Mouse (Mus musculus): ENCODE measurements around the gene Ttc30a1. TPM values are rescaled to one million over a fixed set of nuclear protein-coding genes. Genes with fewer than 3 reads are reported as not detected.
A peak's percentile ranks its signal among the peaks of the same experiment; 100 is the strongest.

Ttc30a1 gene
- polyA plus RNA-seq, 1 experiment from 2014 or later, result 8.5 TPM

DNA sequence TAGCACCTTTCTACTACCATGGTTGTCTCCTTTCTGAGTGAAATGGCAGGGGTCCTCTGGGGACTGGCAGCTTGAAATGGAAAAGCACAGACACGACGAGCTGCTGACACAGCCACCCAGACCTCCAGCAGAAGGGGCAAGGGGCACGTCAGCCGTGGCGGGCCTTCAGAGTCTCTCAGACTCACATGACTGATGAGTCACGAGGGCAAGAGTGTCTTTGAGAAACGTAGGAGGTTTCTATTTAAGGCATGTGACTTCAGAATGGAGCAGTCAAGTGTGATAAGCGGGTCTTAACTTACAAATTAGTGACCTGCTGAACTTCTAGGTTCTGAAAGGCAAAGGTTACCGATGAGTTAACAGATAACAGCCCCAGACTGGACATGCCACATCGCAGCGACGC is 16.0 kb upstream of the Ttc30a1 start:
- ATAC-seq, result no peak
- Histone ChIP-seq H3K9ac (replicated peaks) (no peak overlapping the region), H3K4me2 (replicated peaks) (no peak overlapping the region), H3K27me3 (no peaks in the 10 kb centered on the region), H3K9me3 (no peaks in the 10 kb centered on the region), H3K4me3 (replicated peaks) (no peak overlapping the region), H3K36me3 (no peaks in the 10 kb centered on the region), H3K27ac (no peak overlapping the region), H3K4me1 (replicated peaks) (no peaks in the 10 kb centered on the region)
- 73% methylated on average over 12 of the region's 12 CpGs for WGBS

DNA sequence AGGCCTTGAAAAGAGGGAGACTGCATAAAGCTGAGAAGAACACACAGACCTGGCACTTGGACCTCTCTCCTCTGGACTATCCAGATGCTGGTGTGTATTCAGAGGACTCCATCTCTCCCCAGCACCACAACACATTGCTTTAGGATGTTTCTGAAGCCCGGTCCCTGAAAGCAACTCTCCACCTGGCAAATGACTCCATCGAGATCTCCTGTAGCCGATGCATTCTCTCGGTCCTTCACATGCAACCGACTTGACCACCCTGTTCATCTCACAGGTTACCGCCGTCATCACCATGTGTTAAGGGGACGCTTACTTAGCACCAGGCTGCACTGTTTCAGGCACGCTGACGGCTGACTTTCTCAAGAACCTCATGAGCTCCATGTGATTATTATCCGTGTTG is 13.1 kb upstream of the Ttc30a1 start:
- peaks cover 4% of the 10 kb centered on the region; the same call in 1 of the 2 replicates for H3K4me1 ChIP-seq (replicated peaks)
- no peak for ATAC-seq
- no peaks in the 10 kb centered on the region for H3K36me3 ChIP-seq

DNA sequence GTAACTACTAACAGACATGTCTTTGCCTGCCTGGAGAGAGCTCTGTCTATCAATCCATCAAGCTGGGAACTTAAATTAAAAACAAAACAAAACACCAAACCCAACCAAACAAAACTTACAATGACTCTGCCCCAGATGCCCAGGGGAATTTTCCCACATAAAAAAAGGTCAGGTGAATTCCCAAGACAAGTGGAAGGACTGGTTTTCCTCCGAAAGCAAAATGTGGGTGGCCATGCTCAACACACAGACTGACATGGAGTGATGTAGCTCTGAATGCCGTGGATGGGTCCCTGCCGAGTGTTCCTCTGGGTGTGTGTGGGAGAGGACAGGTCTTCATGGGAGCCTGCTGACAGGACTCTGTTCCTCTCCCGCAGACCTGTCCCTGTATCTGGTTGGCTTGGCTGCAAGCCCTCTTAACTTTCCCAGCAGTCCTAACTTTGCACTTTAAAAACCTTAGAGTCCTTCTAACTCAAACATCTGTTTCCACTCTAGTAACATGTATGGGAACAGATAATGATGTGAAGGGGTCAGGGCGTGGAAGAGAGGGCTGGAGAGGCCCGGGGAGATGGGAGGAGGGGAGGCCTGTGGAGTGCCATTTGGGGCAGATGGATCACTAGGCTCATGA is 9.9 kb upstream of the Ttc30a1 start:
- 81% methylated on average over 6 of the region's 6 CpGs for WGBS
- no peak overlapping the region for H3K4me3 ChIP-seq (replicated peaks)
- no peak overlapping the region for H3K4me2 ChIP-seq (replicated peaks)
- no peaks in the 10 kb centered on the region for H3K27me3 ChIP-seq
- no peak overlapping the region for H3K9ac ChIP-seq (replicated peaks)
- H3K27ac ChIP-seq, result no peak overlapping the region
- H3K36me3 ChIP-seq, result no peaks in the 10 kb centered on the region
- H3K4me1 ChIP-seq (replicated peaks), result peaks cover 26% of the 10 kb centered on the region
- no peaks in the 10 kb centered on the region for H3K9me3 ChIP-seq
- no peak for ATAC-seq

More for the DNA sequence above, 13.1 kb upstream of the Ttc30a1 start:
- H3K27me3 ChIP-seq, result no peaks in the 10 kb centered on the region
- H3K4me2 ChIP-seq (replicated peaks), result no peak overlapping the region
- no peaks in the 10 kb centered on the region for H3K9me3 ChIP-seq
- 95% methylated on average over 11 of the region's 11 CpGs for WGBS
- H3K4me3 ChIP-seq (replicated peaks), result no peak overlapping the region
- no peak overlapping the region for H3K27ac ChIP-seq
- no peak overlapping the region for H3K9ac ChIP-seq (replicated peaks)

DNA sequence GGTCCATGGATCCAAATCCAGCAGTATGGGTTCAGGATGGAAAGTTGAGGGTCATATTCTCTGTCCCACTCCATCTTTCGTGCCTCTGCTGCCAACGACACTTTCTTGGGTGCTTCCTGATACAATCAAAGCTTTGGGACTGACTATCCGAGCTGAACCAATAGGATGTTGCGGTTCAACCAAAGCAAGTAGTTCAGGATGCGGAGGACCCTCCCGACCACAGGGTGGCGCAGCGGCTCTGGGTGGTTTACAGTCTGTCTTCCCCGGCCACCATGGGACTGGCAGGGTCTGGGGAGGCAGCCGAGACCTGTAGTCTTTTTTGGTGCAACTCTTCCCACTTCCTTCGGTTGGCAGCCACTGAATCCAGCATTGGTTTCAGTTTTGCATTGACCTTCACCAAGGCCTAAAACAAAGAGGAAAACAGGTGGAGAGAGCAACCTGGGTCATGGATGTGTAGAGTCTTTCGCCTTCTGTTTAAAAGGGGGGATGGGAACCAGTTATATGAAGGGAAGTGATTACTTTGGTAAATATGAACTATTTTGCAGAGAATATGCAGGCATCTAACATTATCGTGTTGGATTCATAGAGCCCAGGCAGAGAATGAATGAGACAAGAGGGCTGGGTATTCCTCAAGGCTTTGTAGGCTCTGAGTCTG is 9.2 kb upstream of the Ttc30a1 start:
- no peak overlapping the region for H3K4me2 ChIP-seq (replicated peaks)
- no peak overlapping the region for H3K27ac ChIP-seq
- no peak overlapping the region for H3K4me3 ChIP-seq (replicated peaks)
- no peak for ATAC-seq
- peaks cover 31% of the 10 kb centered on the region for H3K4me1 ChIP-seq (replicated peaks)
- no peaks in the 10 kb centered on the region for H3K9me3 ChIP-seq
- H3K36me3 ChIP-seq, result no peaks in the 10 kb centered on the region
- WGBS, result 58% methylated on average over 13 of the region's 13 CpGs
- no peak overlapping the region for H3K9ac ChIP-seq (replicated peaks)
- H3K27me3 ChIP-seq, result no peaks in the 10 kb centered on the region

DNA sequence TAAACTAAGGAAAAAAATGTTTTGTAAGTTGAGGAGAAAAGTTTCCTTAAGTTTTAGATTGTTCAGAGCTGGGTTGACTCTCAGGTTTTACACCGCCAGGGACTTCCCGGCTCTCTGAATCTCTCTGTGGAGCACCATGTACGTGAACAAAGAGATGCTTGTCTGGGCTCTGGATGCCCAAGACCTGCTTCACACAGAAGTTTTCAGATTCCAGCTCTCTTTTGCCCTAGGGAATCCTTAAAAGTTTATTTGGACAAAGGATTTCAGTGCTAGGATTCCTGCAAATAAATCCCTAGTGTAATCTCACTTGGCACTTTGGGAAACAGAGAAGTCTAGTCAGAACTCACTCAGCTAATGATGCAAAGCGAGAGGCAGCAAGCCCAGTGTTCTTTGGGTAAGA is 7.9 kb upstream of the Ttc30a1 start:
- H3K27me3 ChIP-seq, result no peaks in the 10 kb centered on the region
- no peak for ATAC-seq
- H3K27ac ChIP-seq, result no peak overlapping the region
- no peak overlapping the region for H3K9ac ChIP-seq (replicated peaks)
- no peak overlapping the region for H3K4me3 ChIP-seq (replicated peaks)
- no peaks in the 10 kb centered on the region for H3K9me3 ChIP-seq
- WGBS, result 60% methylated on average over 4 of the region's 4 CpGs
- no peak overlapping the region for H3K4me2 ChIP-seq (replicated peaks)
- H3K4me1 ChIP-seq (replicated peaks), result peaks cover 37% of the 10 kb centered on the region
- no peaks in the 10 kb centered on the region for H3K36me3 ChIP-seq

DNA sequence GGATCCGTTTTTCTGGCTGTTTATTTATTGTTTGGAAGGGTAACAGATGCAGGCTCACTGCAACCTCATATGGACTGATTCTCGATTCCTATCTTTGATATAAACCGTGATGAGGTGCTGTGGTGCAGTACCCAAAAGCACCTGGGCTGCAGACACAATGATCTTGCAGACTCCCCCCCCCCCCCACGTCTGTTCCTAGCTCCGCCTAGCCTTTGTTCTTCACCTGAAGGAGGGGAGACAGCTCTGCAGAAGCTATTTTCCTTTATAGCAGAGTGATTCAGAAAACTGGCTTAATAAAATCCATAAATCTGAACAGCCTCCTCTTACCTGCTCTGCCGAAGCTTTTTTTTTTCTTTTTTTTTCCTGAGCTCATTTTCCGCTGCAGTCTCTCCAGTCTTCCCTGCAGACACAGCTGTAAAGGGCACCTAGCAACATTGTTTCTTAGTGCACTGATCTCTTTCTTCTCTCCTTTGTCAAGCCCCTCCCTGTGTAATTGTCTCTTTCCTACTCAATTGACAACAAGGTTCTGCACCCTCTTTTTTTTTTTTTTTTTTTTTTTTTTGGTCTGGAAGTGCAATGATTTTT is 7.1 kb upstream of the Ttc30a1 start:
- no peaks in the 10 kb centered on the region for H3K27me3 ChIP-seq
- peak overlapping the region; percentile 83 for H3K27ac ChIP-seq
- H3K4me3 ChIP-seq (replicated peaks), result no peak overlapping the region
- H3K9me3 ChIP-seq, result no peaks in the 10 kb centered on the region
- WGBS, result 38% methylated on average over 7 of the region's 7 CpGs
- peak overlapping the region; percentile 21; the same call in 1 of the 2 replicates for H3K4me2 ChIP-seq (replicated peaks)
- H3K36me3 ChIP-seq, result no peaks in the 10 kb centered on the region
- peak overlapping the region; percentile 30; the same call in 1 of the 2 replicates for H3K9ac ChIP-seq (replicated peaks)
- peak; percentile 66 for ATAC-seq
- peaks cover 39% of the 10 kb centered on the region for H3K4me1 ChIP-seq (replicated peaks)

DNA sequence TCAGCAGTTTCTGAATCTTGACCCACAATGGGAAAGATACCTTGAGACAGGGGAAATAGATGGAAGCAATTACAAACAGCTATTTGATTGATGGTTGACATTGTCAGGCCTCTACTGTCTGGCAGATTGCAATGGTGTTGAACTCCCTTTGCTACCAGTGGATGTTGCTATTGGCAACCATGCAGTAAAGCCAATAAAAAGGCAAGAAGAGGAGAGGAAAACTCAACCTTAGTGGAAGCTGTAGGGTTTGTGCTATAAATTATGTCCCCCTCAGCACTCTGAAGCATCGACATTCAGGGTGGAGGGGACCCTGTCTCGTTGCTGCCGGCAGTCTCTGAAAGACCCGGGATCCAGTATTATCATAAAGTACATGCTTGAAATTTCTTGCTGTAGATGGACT is 6.6 kb upstream of the Ttc30a1 start:
- H3K9me3 ChIP-seq, result no peaks in the 10 kb centered on the region
- no peak overlapping the region for H3K9ac ChIP-seq (replicated peaks)
- H3K4me2 ChIP-seq (replicated peaks), result peak overlapping the region; percentile 21; the same call in 1 of the 2 replicates
- peak; percentile 49 for ATAC-seq
- H3K4me1 ChIP-seq (replicated peaks), result peaks cover 39% of the 10 kb centered on the region
- no peaks in the 10 kb centered on the region for H3K36me3 ChIP-seq
- no peak overlapping the region for H3K4me3 ChIP-seq (replicated peaks)
- peak overlapping the region; percentile 83 for H3K27ac ChIP-seq
- 45% methylated on average over 4 of the region's 4 CpGs for WGBS
- H3K27me3 ChIP-seq, result no peaks in the 10 kb centered on the region

DNA sequence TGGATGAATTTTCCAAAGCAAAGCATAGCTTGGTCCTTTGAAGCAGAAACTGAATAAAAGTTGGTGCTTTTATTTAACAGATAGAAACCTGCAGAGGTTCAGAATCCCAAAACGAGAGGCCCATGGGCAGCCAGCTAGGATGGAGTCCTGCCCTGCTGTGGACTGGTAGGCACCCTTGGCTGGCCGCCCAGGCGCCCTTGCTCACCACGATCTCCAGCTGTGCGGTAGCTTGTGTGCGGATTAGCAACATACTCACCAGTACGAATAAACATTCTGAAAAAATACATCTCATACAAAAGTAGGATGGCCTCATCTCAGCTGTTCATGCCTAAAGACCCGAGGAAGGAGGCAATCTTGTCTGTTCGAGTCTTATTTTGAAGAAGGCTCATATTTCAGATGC is 6.0 kb upstream of the Ttc30a1 start:
- no peaks in the 10 kb centered on the region for H3K36me3 ChIP-seq
- WGBS, result 76% methylated on average over 9 of the region's 9 CpGs
- no peak overlapping the region for H3K4me2 ChIP-seq (replicated peaks)

DNA sequence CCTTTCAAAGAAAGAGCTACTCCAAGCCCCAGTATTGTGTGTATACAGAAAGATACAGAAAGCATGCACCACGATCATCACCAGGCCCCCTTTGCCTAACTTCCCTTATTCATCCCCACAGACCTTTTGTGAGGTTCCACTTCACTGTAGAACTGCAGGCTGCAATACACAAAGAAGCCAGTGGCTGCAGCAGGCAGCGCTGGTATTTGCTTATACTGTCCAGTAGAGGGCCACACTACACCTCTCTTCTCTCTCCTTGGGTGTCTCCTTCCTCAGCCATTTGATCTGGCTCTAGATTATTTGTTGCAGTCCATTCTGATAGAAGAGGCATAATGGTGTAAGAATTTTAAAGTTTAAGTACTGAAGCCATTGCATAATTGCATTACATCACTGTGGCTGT is 3.4 kb upstream of the Ttc30a1 start:
- no peaks in the 10 kb centered on the region for H3K27me3 ChIP-seq
- 6% methylated on average over 2 of the region's 2 CpGs for WGBS
- H3K4me2 ChIP-seq (replicated peaks), result no peak overlapping the region
- H3K4me1 ChIP-seq (replicated peaks), result peaks cover 35% of the 10 kb centered on the region
- H3K9ac ChIP-seq (replicated peaks), result no peak overlapping the region
- peak; percentile 74 for ATAC-seq
- no peaks in the 10 kb centered on the region for H3K36me3 ChIP-seq
- H3K9me3 ChIP-seq, result no peaks in the 10 kb centered on the region
- peak overlapping the region; percentile 67 for H3K27ac ChIP-seq
- no peak overlapping the region for H3K4me3 ChIP-seq (replicated peaks)

More for the DNA sequence above, 6.0 kb upstream of the Ttc30a1 start:
- H3K9ac ChIP-seq (replicated peaks), result no peak overlapping the region
- H3K27me3 ChIP-seq, result no peaks in the 10 kb centered on the region
- peak overlapping the region; percentile 83 for H3K27ac ChIP-seq
- no peaks in the 10 kb centered on the region for H3K9me3 ChIP-seq
- no peak for ATAC-seq
- peaks cover 39% of the 10 kb centered on the region for H3K4me1 ChIP-seq (replicated peaks)
- no peak overlapping the region for H3K4me3 ChIP-seq (replicated peaks)

DNA sequence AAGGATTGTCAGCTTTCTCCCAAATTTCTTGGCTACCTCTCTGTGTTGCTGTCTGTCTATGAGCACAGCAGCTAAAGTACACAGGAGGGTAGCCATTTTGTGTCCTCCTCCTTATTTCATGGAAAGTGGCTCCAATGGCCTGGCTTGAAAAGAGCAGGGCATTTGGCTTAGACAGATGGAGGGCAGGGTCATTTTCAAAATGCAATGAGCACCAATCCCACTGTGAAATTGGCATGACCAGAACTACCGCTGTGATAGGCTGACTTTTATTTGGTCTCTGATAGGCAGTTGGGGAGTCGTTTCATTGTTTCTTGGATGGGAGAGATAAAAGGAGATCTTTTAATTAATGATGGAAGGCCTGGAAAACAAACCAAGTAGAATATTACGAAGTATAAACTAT is 2.1 kb upstream of the Ttc30a1 start:
- ATAC-seq, result no peak
- no peak overlapping the region for H3K4me2 ChIP-seq (replicated peaks)
- H3K9ac ChIP-seq (replicated peaks), result no peak overlapping the region
- H3K27ac ChIP-seq, result no peak overlapping the region
- H3K4me3 ChIP-seq (replicated peaks), result no peak overlapping the region
- no peaks in the 10 kb centered on the region for H3K9me3 ChIP-seq
- H3K4me1 ChIP-seq (replicated peaks), result peaks cover 27% of the 10 kb centered on the region
- no peaks in the 10 kb centered on the region for H3K27me3 ChIP-seq
- 80% methylated on average over 3 of the region's 3 CpGs for whole genome bisulfite sequencing
- H3K36me3 ChIP-seq, result no peaks in the 10 kb centered on the region

DNA sequence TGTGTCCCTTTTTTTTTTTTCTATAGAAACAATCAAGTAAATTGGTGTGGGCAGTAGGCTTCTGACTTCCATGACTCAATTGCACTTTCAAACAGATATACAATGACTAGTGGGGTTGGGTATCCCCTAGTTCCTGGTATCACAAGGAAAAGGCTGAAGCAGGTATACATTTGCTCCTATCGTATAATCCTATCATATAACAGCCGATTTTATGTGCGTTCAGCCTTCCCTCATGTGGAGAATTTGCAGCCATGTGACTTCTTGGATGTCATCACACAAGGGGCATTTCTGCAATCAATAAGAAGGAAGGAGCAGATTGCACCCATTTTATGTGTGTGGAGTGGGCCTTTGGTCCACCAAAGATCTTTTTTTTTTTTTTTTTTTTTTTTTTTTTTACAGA is 1.3 kb upstream of the Ttc30a1 start:
- no peak for ATAC-seq
- WGBS, result 97% methylated on average over 3 of the region's 3 CpGs
- peaks cover 20% of the 10 kb centered on the region for H3K4me1 ChIP-seq (replicated peaks)
- H3K4me3 ChIP-seq (replicated peaks), result no peak overlapping the region
- H3K4me2 ChIP-seq (replicated peaks), result no peak overlapping the region
- no peaks in the 10 kb centered on the region for H3K27me3 ChIP-seq
- no peaks in the 10 kb centered on the region for H3K9me3 ChIP-seq
- no peak overlapping the region for H3K9ac ChIP-seq (replicated peaks)
- no peaks in the 10 kb centered on the region for H3K36me3 ChIP-seq
- no peak overlapping the region for H3K27ac ChIP-seq

DNA sequence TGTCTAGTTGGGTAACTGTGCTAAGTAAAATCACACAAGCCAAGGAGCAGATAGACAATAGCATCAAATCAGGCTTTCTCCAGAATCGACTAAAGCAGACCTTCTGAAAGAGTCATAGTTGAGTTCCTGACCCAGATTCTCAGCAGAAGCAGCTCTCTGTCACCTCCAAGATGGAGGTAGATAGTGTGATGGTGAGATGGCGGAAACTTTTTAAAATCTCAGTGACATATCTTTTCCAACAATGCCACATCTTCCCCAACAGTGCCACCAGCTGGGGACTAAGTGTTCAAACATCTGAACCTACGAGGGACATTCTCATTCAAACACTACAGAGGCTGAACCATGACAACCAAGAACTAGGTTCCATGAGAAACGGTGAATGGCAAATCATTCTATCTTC is 859 bp upstream of the Ttc30a1 start:
- H3K4me2 ChIP-seq (replicated peaks), result no peak overlapping the region
- H3K9ac ChIP-seq (replicated peaks), result no peak overlapping the region
- no peaks in the 10 kb centered on the region for H3K27me3 ChIP-seq
- peaks cover 15% of the 10 kb centered on the region for H3K4me1 ChIP-seq (replicated peaks)
- WGBS, result 95% methylated on average over 4 of the region's 4 CpGs
- no peak for ATAC-seq
- H3K4me3 ChIP-seq (replicated peaks), result no peak overlapping the region
- no peaks in the 10 kb centered on the region for H3K9me3 ChIP-seq
- H3K36me3 ChIP-seq, result no peaks in the 10 kb centered on the region
- no peak overlapping the region for H3K27ac ChIP-seq

Measured in midbrain, embryonic 13.5 days (tissue).